Mouse (Mus musculus): Measurements from ENCODE around the gene Abcc2.

DNA sequence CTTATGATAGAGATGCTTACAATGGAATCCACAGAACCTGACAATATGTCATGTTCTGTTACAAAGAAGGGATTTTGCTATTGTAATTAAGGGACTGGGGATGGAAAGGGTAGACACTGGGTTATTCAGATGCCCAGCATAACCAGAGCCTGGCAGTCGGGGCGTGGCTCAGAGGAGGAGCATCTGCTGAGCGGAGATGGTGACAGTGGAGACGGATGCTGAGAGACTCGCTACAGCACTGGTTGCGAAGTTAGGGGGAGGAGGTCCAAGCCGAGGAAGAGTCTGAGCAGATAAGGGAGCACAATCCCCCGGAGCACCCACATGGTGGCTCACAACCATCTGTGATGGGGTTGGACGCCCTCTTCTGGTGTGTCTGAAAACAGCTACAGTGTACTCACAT is 61.2 kb downstream of the Abcc2 start:
- no peak for TF ChIP-seq EP300 (IDR thresholded peaks at IDR 0.05; ENCODE audit: low read depth)
- no peak for TF ChIP-seq CTCF (IDR thresholded peaks at IDR 0.05; ENCODE audit: low read depth)

Data from heart, postnatal 0 days (tissue).